Mouse (Mus musculus): Measurements from ENCODE around the gene Gm5485. TPM values are rescaled to one million over a fixed set of nuclear protein-coding genes. Genes with fewer than 3 reads are reported as not detected.

The Gm5485 gene
- polyA plus RNA-seq, 1 experiment from 2014 or later: not detected

Other genes with a start within 250 kb of the Gm5485 start
- gene Dppa4, start 128.7 kb downstream of the Gm5485 start, polyA plus RNA-seq (2015; fragmentation: Nextera tagmentation; extraction: Ambion mirVana): not detected in 2 replicates
- gene Dppa2, start 108.5 kb downstream of the Gm5485 start, polyA plus RNA-seq (2015; fragmentation: Nextera tagmentation; extraction: Ambion mirVana): not detected in 2 replicates
- 0.23 TPM in 1 of 2 replicates, not detected in the other for gene Morc1, start 18.8 kb upstream of the Gm5485 start, polyA plus RNA-seq (2015; fragmentation: Nextera tagmentation; extraction: Ambion mirVana)

Data from forebrain, embryonic 16.5 days (tissue).